Mouse (Mus musculus) heart, adult 2 months (tissue): ENCODE results near the gene Cramp1l. TPM values are rescaled to one million over a fixed set of nuclear protein-coding genes. Genes with fewer than 3 reads are reported as not detected.

Source experiments
- DNase-seq, 2 experiments: peaks; one replicate each; pipeline ENCODE4 v3.0.0; 2021
- H3K27ac ChIP-seq: fragments of 200-600 bp; 2 replicates; pipeline ENCODE4 v1.8.1; 2022
- H3K27me3 ChIP-seq: fragments of 200-500 bp; 2 replicates; pipeline ENCODE4 v1.6.1; 2012; ENCODE audit warnings: mild to moderate bottlenecking, low read length, inconsistent platforms, mixed read lengths; ENCODE audit not compliant: control insufficient read depth, insufficient read depth
- H3K36me3 ChIP-seq: fragments of 200-500 bp; 2 replicates; pipeline ENCODE4 v1.6.1; 2012; ENCODE audit warnings: low read length, inconsistent platforms; ENCODE audit not compliant: control insufficient read depth, insufficient read depth
- H3K4me1 ChIP-seq: fragments of 200-500 bp; 2 replicates; pipeline ENCODE4 v1.6.1; 2011; ENCODE audit warnings: low read length; ENCODE audit not compliant: control insufficient read depth, insufficient read depth
- H3K4me3 ChIP-seq: fragments of 200-600 bp; 2 replicates; pipeline ENCODE4 v1.8.1; 2022
- H3K79me2 ChIP-seq: fragments of 200-500 bp; replicated peaks from 2 replicates; pipeline ENCODE4 v1.6.1; 2012; ENCODE audit warnings: mild to moderate bottlenecking, inconsistent platforms, low read length, moderate library complexity, mixed read lengths; ENCODE audit not compliant: control insufficient read depth, insufficient read depth
- H3K9ac ChIP-seq: fragments of 200-500 bp; 2 replicates; pipeline ENCODE4 v1.6.1; 2012; ENCODE audit warnings: low read depth, mild to moderate bottlenecking, control low read depth, inconsistent platforms, low read length, mixed read lengths
- CTCF ChIP-seq: fragments of 200-600 bp; IDR thresholded peaks from 2 replicates; pipeline ENCODE4 v1.8.1; 2022; ENCODE audit warnings: antibody characterized with exemption, mild to moderate bottlenecking, moderate library complexity
- EP300 ChIP-seq: fragments of 200-500 bp; IDR thresholded peaks from 2 replicates; pipeline ENCODE4 v1.6.1; 2011; ENCODE audit warnings: low read depth, low read length, control low read depth; ENCODE audit not compliant: insufficient read depth
- POLR2A ChIP-seq: fragments of 200-500 bp; IDR thresholded peaks from 2 replicates; pipeline ENCODE4 v1.6.1; 2011; ENCODE audit warnings: mild to moderate bottlenecking, low read depth, low read length, control low read depth; ENCODE audit not compliant: insufficient read depth
- intact Hi-C: fragments of 180-260 bp; cut with DNase I; formaldehyde crosslinking; loops from one replicate; pipeline ENCODE4 v1.15.1; 2025
- polyA plus RNA-seq: library from polyadenylated mRNA; depleted of rRNA; stranded (reverse); fragments of >200 nt; gene quantifications from 2 replicates; pipeline ENCODE4 v1.2.3, GENCODE M21; 2012; rRNA removed
- total RNA-seq, 2 experiments: library from RNA; stranded (reverse); gene quantifications; 2 replicates each; pipeline ENCODE4 v1.2.3; 2021

Gene Cramp1l
- total and polyA plus RNA-seq, 3 experiments: 9.4 to 9.8 (median 9.6) TPM

GRCm38 (mm10) chr17:24913984-24914383 is 101.6 kb downstream of the Cramp1l start:
- no peaks in the 10 kb centered on the region for H3K36me3 ChIP-seq
- no peaks in the 10 kb centered on the region for H3K27me3 ChIP-seq
- H3K79me2 ChIP-seq: no peaks in the 10 kb centered on the region
- TF ChIP-seq CTCF: no peak
- TF ChIP-seq EP300: no peak
- no peak for TF ChIP-seq POLR2A
- no peak overlapping the region for H3K27ac ChIP-seq
- no peaks in the 10 kb centered on the region for H3K4me1 ChIP-seq
- no peak overlapping the region for H3K4me3 ChIP-seq
- intact Hi-C loops: no loop called here
- no peak overlapping the region for H3K9ac ChIP-seq
- DNase-seq: no peak

Other genes starting within 250 kb of the Cramp1l start
- gene Meiob, start 211.5 kb downstream of the Cramp1l start, total RNA-seq: under 1 TPM; 0.14 to 0.18 TPM
- not detected in 2 replicates for gene Meiob, start 211.5 kb downstream of the Cramp1l start, polyA plus RNA-seq
- 10 to 100 TPM; 85.8 to 89.5 TPM for gene Hagh, start 175.6 kb downstream of the Cramp1l start, total RNA-seq
- 126 and 133 TPM in 2 replicates for gene Hagh, start 175.6 kb downstream of the Cramp1l start, polyA plus RNA-seq
- 10 to 100 TPM; 80.3 to 81.5 TPM for gene Fahd1, start 165.4 kb downstream of the Cramp1l start, total RNA-seq
- gene Fahd1, start 165.4 kb downstream of the Cramp1l start, polyA plus RNA-seq: 42.7 and 50.8 TPM in 2 replicates
- gene Igfals, start 149.8 kb downstream of the Cramp1l start, total RNA-seq: 10 to 100 TPM; 11.7 to 12.7 TPM
- gene Igfals, start 149.8 kb downstream of the Cramp1l start, polyA plus RNA-seq: 6.4 and 9.2 TPM in 2 replicates
- 10 to 100 TPM; 18.2 to 22.7 TPM for gene Nubp2, start 129.4 kb downstream of the Cramp1l start, total RNA-seq
- 17.8 and 17.9 TPM in 2 replicates for gene Nubp2, start 129.4 kb downstream of the Cramp1l start, polyA plus RNA-seq
- gene Spsb3, start 129.1 kb downstream of the Cramp1l start, total RNA-seq: 10 to 100 TPM; 30.4 to 33.8 TPM
- gene Spsb3, start 129.1 kb downstream of the Cramp1l start, polyA plus RNA-seq: 47.0 and 66.2 TPM in 2 replicates
- 10 to 100 TPM; 16.9 to 18.3 TPM for gene Eme2, start 120.7 kb downstream of the Cramp1l start, total RNA-seq
- 19.3 and 20.3 TPM in 2 replicates for gene Eme2, start 120.7 kb downstream of the Cramp1l start, polyA plus RNA-seq
- 100 to 1,000 TPM in 1 of 2 experiments, 10 to 100 TPM in 1; 95.6 to 102 TPM for gene Mrps34, start 120.7 kb downstream of the Cramp1l start, total RNA-seq
- gene Mrps34, start 120.7 kb downstream of the Cramp1l start, polyA plus RNA-seq: 102 and 133 TPM in 2 replicates
- 10 to 100 TPM; 30.7 to 37.7 TPM for gene Nme3, start 119.3 kb downstream of the Cramp1l start, total RNA-seq
- 46.4 and 55.2 TPM in 2 replicates for gene Nme3, start 119.3 kb downstream of the Cramp1l start, polyA plus RNA-seq
- 10 to 100 TPM; 60.0 to 67.9 TPM for gene Mapk8ip3, start 78.8 kb downstream of the Cramp1l start, total RNA-seq
- gene Mapk8ip3, start 78.8 kb downstream of the Cramp1l start, polyA plus RNA-seq: 74.4 and 105 TPM in 2 replicates
- 1 to 10 TPM; 9.2 TPM for gene Jpt2, start 55.1 kb downstream of the Cramp1l start, total RNA-seq
- gene Jpt2, start 55.1 kb downstream of the Cramp1l start, polyA plus RNA-seq: 4.3 and 5.7 TPM in 2 replicates
- 1 to 10 TPM; 3.1 to 5.0 TPM for gene Ift140, start 297 bp upstream of the Cramp1l start, total RNA-seq
- gene Ift140, start 297 bp upstream of the Cramp1l start, polyA plus RNA-seq: 4.6 and 5.2 TPM in 2 replicates
- gene Tmem204, start 67.8 kb upstream of the Cramp1l start, total RNA-seq: 10 to 100 TPM; 40.0 to 45.1 TPM
- 77.3 and 82.0 TPM in 2 replicates for gene Tmem204, start 67.8 kb upstream of the Cramp1l start, polyA plus RNA-seq
- gene Telo2, start 100.2 kb upstream of the Cramp1l start, total RNA-seq: 10 to 100 TPM; 12.1 to 13.5 TPM
- 12.7 and 15.5 TPM in 2 replicates for gene Telo2, start 100.2 kb upstream of the Cramp1l start, polyA plus RNA-seq
- 1 to 10 TPM; 5.4 to 5.8 TPM for gene Ptx4, start 105.0 kb upstream of the Cramp1l start, total RNA-seq
- 0.16 and 0.26 TPM in 2 replicates for gene Ptx4, start 105.0 kb upstream of the Cramp1l start, polyA plus RNA-seq
- 10 to 100 TPM; 25.4 to 28.5 TPM for gene Clcn7, start 117.6 kb upstream of the Cramp1l start, total RNA-seq
- gene Clcn7, start 117.6 kb upstream of the Cramp1l start, polyA plus RNA-seq: 24.6 and 31.3 TPM in 2 replicates
- not detected for gene Ccdc154, start 146.7 kb upstream of the Cramp1l start, total RNA-seq
- gene Ccdc154, start 146.7 kb upstream of the Cramp1l start, polyA plus RNA-seq: 0.06 TPM in 1 of 2 replicates, not detected in the other
- gene Gm38655, start 159.7 kb upstream of the Cramp1l start, total RNA-seq: not detected
- 0.29 TPM in 1 of 2 replicates, not detected in the other for gene Gm38655, start 159.7 kb upstream of the Cramp1l start, polyA plus RNA-seq
- gene BC003965, start 168.8 kb upstream of the Cramp1l start, total RNA-seq: 10 to 100 TPM; 20.8 to 22.2 TPM
- 12.1 and 18.6 TPM in 2 replicates for gene BC003965, start 168.8 kb upstream of the Cramp1l start, polyA plus RNA-seq
- gene Unkl, start 172.6 kb upstream of the Cramp1l start, total RNA-seq: 1 to 10 TPM; 7.4 to 7.5 TPM
- 6.6 and 9.1 TPM in 2 replicates for gene Unkl, start 172.6 kb upstream of the Cramp1l start, polyA plus RNA-seq
- gene Gnptg, start 224.3 kb upstream of the Cramp1l start, total RNA-seq: 10 to 100 TPM; 13.6 to 16.1 TPM
- gene Gnptg, start 224.3 kb upstream of the Cramp1l start, polyA plus RNA-seq: 18.0 and 19.5 TPM in 2 replicates
- gene Tsr3, start 224.4 kb upstream of the Cramp1l start, total RNA-seq: 1 to 10 TPM; 6.9 to 8.2 TPM
- gene Tsr3, start 224.4 kb upstream of the Cramp1l start, polyA plus RNA-seq: 7.1 TPM in 2 replicates
- under 1 TPM; 0.32 to 0.39 TPM for gene Baiap3, start 240.6 kb upstream of the Cramp1l start, total RNA-seq
- 0.79 and 1.5 TPM in 2 replicates for gene Baiap3, start 240.6 kb upstream of the Cramp1l start, polyA plus RNA-seq